Mouse (Mus musculus): ENCODE results near the gene Ptger4. TPM values are rescaled to one million over a fixed set of nuclear protein-coding genes. Genes with fewer than 3 reads are reported as not detected.
A peak's percentile ranks its signal among the peaks of the same experiment; 100 is the strongest.
"Not testable (repeated sequence)": the region's sequence is repeated elsewhere in the genome, so short reads cannot be mapped to it uniquely, and the experiment has no call there.

Gene Ptger4
- total and polyA plus RNA-seq, 2 experiments from 2014 or later, result 1.3 to 2.7 TPM

GRCm38 (mm10) chr15:5237012-5237660 lies 6.9 kb downstream of the Ptger4 start:
- Histone ChIP-seq H3K4me3 (ENCODE audit: low read depth, low read length) (no peak overlapping the region), H3K4me2 (ENCODE audit: low read depth) (no peak overlapping the region), H3K27ac (ENCODE audit: low read depth, low read length) (no peak overlapping the region), H3K9me3 (ENCODE audit: low read length) (no peaks in the 10 kb centered on the region), H3K9ac (no peak overlapping the region), H3K36me3 (ENCODE audit: insufficient read depth) (no peaks in the 10 kb centered on the region), H3K4me1 (ENCODE audit: insufficient read depth) (no peaks in the 10 kb centered on the region), H3K27me3 (ENCODE audit: insufficient read depth, low read length) (peaks cover 6% of the 10 kb centered on the region; the same call in 1 of the 2 replicates)
- 42% methylated on average over 7 of the region's 7 CpGs for WGBS
- DNase-seq, result no peak
- ATAC-seq, result no peak
- TF ChIP-seq CTCF (IDR thresholded peaks at IDR 0.05; ENCODE audit: low read depth), result no peak

- peak; percentile 95 for TF ChIP-seq CTCF (IDR thresholded peaks at IDR 0.05; ENCODE audit: low read depth)
- no peaks in the 10 kb centered on the region for H3K36me3 ChIP-seq (ENCODE audit: insufficient read depth)
- peak; percentile 79 for ATAC-seq
- H3K27me3 ChIP-seq (ENCODE audit: insufficient read depth, low read length), result peaks cover 5% of the 10 kb centered on the region; the same call in 1 of the 2 replicates
- no peaks in the 10 kb centered on the region for H3K4me1 ChIP-seq (ENCODE audit: insufficient read depth)
- 14% methylated on average over 6 of the region's 6 CpGs for WGBS
- no peaks in the 10 kb centered on the region for H3K9me3 ChIP-seq (ENCODE audit: low read length)
- no peak overlapping the region for H3K9ac ChIP-seq
- no peak overlapping the region for H3K4me2 ChIP-seq (ENCODE audit: low read depth)
- peak; percentile 85 for DNase-seq
- no peak overlapping the region for H3K4me3 ChIP-seq (ENCODE audit: low read depth, low read length)
- H3K27ac ChIP-seq (ENCODE audit: low read depth, low read length), result no peak overlapping the region
Observed at GRCm38 (mm10) chr15:5236538-5236937, 7.4 kb downstream of the Ptger4 start.

- 45% methylated on average over 8 of the region's 8 CpGs for WGBS
- Histone ChIP-seq H3K9ac (no peak overlapping the region), H3K27ac (ENCODE audit: low read depth, low read length) (0 out of 2 replicates have a peak overlapping the region, but pooled peaks have one; percentile 29), H3K4me3 (ENCODE audit: low read depth, low read length) (no peak overlapping the region), H3K27me3 (ENCODE audit: insufficient read depth, low read length) (no peaks in the 10 kb centered on the region), H3K36me3 (ENCODE audit: insufficient read depth) (no peaks in the 10 kb centered on the region), H3K4me2 (ENCODE audit: low read depth) (no peak overlapping the region), H3K9me3 (ENCODE audit: low read length) (no peaks in the 10 kb centered on the region), H3K4me1 (ENCODE audit: insufficient read depth) (no peaks in the 10 kb centered on the region)
- no peak for TF ChIP-seq CTCF (IDR thresholded peaks at IDR 0.05; ENCODE audit: low read depth)
- DNase-seq (no peak), ATAC-seq (peak; percentile 16; the same call in 1 of the 2 replicates)
Observed at GRCm38 (mm10) chr15:5235527-5235926, 8.5 kb downstream of the Ptger4 start.

GRCm38 (mm10) chr15:5234659-5235058 lies 9.3 kb downstream of the Ptger4 start:
- H3K9ac ChIP-seq, result no peak overlapping the region
- WGBS, result 86% methylated on average over 16 of the region's 16 CpGs
- no peaks in the 10 kb centered on the region for H3K36me3 ChIP-seq (ENCODE audit: insufficient read depth)
- TF ChIP-seq CTCF (IDR thresholded peaks at IDR 0.05; ENCODE audit: low read depth), result no peak
- no peaks in the 10 kb centered on the region for H3K9me3 ChIP-seq (ENCODE audit: low read length)
- DNase-seq, result no peak
- no peaks in the 10 kb centered on the region for H3K4me1 ChIP-seq (ENCODE audit: insufficient read depth)
- H3K4me2 ChIP-seq (ENCODE audit: low read depth), result no peak overlapping the region
- no peak overlapping the region for H3K27ac ChIP-seq (ENCODE audit: low read depth, low read length)
- ATAC-seq, result no peak
- H3K4me3 ChIP-seq (ENCODE audit: low read depth, low read length), result no peak overlapping the region
- no peaks in the 10 kb centered on the region for H3K27me3 ChIP-seq (ENCODE audit: insufficient read depth, low read length)

- not testable (repeated sequence) for H3K4me2 ChIP-seq (ENCODE audit: low read depth)
Observed at GRCm38 (mm10) chr15:5230746-5231145, 13.2 kb downstream of the Ptger4 start.

GRCm38 (mm10) chr15:5220491-5220890 lies 23.5 kb downstream of the Ptger4 start:
- Histone ChIP-seq H3K27ac (ENCODE audit: low read depth, low read length) (no peak overlapping the region), H3K36me3 (ENCODE audit: insufficient read depth) (peaks cover 4% of the 10 kb centered on the region; the same call in 1 of the 2 replicates), H3K9ac (no peak overlapping the region), H3K27me3 (ENCODE audit: insufficient read depth, low read length) (no peaks in the 10 kb centered on the region), H3K4me3 (ENCODE audit: low read depth, low read length) (no peak overlapping the region), H3K4me2 (ENCODE audit: low read depth) (no peak overlapping the region), H3K4me1 (ENCODE audit: insufficient read depth) (no peaks in the 10 kb centered on the region), H3K9me3 (ENCODE audit: low read length) (no peaks in the 10 kb centered on the region)
- 92% methylated on average over 6 of the region's 6 CpGs for WGBS
- DNase-seq (no peak), ATAC-seq (no peak)
- TF ChIP-seq CTCF (IDR thresholded peaks at IDR 0.05; ENCODE audit: low read depth), result no peak

More at GRCm38 (mm10) chr15:5230746-5231145, 13.2 kb downstream of the Ptger4 start:
- H3K9me3 ChIP-seq (ENCODE audit: low read length); H3K9ac ChIP-seq; DNase-seq; H3K4me1 ChIP-seq (ENCODE audit: insufficient read depth); H3K4me3 ChIP-seq (ENCODE audit: low read depth, low read length); H3K36me3 ChIP-seq (ENCODE audit: insufficient read depth); H3K27me3 ChIP-seq (ENCODE audit: insufficient read depth, low read length); H3K27ac ChIP-seq (ENCODE audit: low read depth, low read length); ATAC-seq: not testable (repeated sequence)
- WGBS, result 87% methylated on average over 10 of the region's 10 CpGs

GRCm38 (mm10) chr15:5209116-5209515 lies 34.9 kb downstream of the Ptger4 start:
- no peak overlapping the region for H3K4me3 ChIP-seq (ENCODE audit: low read depth, low read length)

More at GRCm38 (mm10) chr15:5209116-5209515, 34.9 kb downstream of the Ptger4 start:
- no peak for ATAC-seq
- Histone ChIP-seq H3K4me1 (ENCODE audit: insufficient read depth) (no peaks in the 10 kb centered on the region), H3K4me2 (ENCODE audit: low read depth) (no peak overlapping the region), H3K27ac (ENCODE audit: low read depth, low read length) (no peak overlapping the region), H3K36me3 (ENCODE audit: insufficient read depth) (peaks cover 8% of the 10 kb centered on the region), H3K27me3 (ENCODE audit: insufficient read depth, low read length) (no peaks in the 10 kb centered on the region), H3K9me3 (ENCODE audit: low read length) (no peaks in the 10 kb centered on the region), H3K9ac (no peak overlapping the region)
- TF ChIP-seq CTCF (IDR thresholded peaks at IDR 0.05; ENCODE audit: low read depth), result no peak
- DNase-seq, result no peak
- WGBS, result 96% methylated on average over 3 of the region's 3 CpGs

Data from forebrain, postnatal 0 days (tissue).